Mouse (Mus musculus): ENCODE measurements around the gene Uba7. TPM values are rescaled to one million over a fixed set of nuclear protein-coding genes. Genes with fewer than 3 reads are reported as not detected.
"Not testable (repeated sequence)": the region's sequence is repeated elsewhere in the genome, so short reads cannot be mapped to it uniquely, and the experiment has no call there.

Gene Uba7
- polyA plus RNA-seq, 1 experiment from 2014 or later, result 47.4 TPM

DNA sequence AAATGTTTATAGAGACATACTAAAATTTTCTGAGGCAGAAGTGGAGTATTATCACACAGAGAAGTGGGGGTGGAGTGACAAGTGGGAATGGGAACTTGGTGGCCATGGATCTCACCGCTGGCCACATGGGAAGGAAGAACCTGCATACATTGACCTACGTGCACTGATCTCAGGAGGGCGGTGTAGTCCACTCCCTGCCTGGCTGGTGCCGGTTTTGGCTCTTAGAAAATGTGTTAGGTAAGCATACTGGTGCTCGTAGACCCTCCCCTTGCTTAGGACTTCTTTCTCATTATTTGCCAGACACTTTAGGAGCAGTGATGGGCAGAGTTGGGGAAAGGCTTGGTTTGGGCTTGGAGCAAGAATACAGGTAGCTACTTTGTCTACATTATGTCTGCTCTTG is 32.7 kb downstream of the Uba7 start:
- H3K4me2 ChIP-seq, result no peak overlapping the region
- no peak overlapping the region for H3K27ac ChIP-seq (ENCODE audit: low read depth, low read length)
- ATAC-seq (replicated peaks; ENCODE audit: low FRiP score) (no peak), DNase-seq (ENCODE audit: low spot score) (no peak)
- H3K4me1 ChIP-seq (replicated peaks; ENCODE audit: control insufficient read depth, insufficient read depth, low read length), result peaks cover 22% of the 10 kb centered on the region
- H3K9ac ChIP-seq (ENCODE audit: low read depth, low read length), result no peak overlapping the region
- no peak overlapping the region for H3K4me3 ChIP-seq (ENCODE audit: low read depth, low read length)
- H3K9me3 ChIP-seq (ENCODE audit: control insufficient read depth, low read length), result no peaks in the 10 kb centered on the region
- WGBS, result 86% methylated on average over 5 of the region's 5 CpGs
- H3K27me3 ChIP-seq (replicated peaks; ENCODE audit: control insufficient read depth, insufficient read depth, low read length), result no peaks in the 10 kb centered on the region
- H3K36me3 ChIP-seq (ENCODE audit: control insufficient read depth, insufficient read depth, low read length), result peaks cover 14% of the 10 kb centered on the region

DNA sequence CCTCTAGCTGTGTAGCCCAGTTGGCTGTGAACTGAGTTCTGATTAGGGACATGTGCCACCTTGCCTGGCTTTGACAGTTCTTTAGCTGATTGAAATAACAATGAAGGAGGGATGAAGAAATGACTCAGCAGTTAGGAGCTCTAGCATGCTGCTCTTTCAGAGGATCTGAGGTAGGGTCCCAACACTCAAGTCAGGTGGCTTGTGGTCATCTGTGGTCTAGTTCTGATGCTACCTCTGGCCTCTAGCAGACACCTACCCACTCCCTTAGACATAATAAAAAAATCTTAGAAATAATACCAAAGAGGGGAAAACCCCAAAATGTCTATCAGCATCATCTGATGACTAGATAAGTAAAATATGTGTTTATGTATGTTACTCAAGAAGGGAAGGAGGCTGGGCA is 35.1 kb downstream of the Uba7 start:
- H3K36me3 ChIP-seq (ENCODE audit: control insufficient read depth, insufficient read depth, low read length), result peaks cover 10% of the 10 kb centered on the region
- no peak overlapping the region for H3K9ac ChIP-seq (ENCODE audit: low read depth, low read length)
- no peak overlapping the region for H3K27ac ChIP-seq (ENCODE audit: low read depth, low read length)
- H3K4me3 ChIP-seq (ENCODE audit: low read depth, low read length), result no peak overlapping the region
- H3K27me3 ChIP-seq (replicated peaks; ENCODE audit: control insufficient read depth, insufficient read depth, low read length), result no peaks in the 10 kb centered on the region
- no peak for ATAC-seq (replicated peaks; ENCODE audit: low FRiP score)
- H3K4me2 ChIP-seq, result no peak overlapping the region
- DNase-seq (ENCODE audit: low spot score), result no peak
- no peaks in the 10 kb centered on the region for H3K9me3 ChIP-seq (ENCODE audit: control insufficient read depth, low read length)
- H3K4me1 ChIP-seq (replicated peaks; ENCODE audit: control insufficient read depth, insufficient read depth, low read length), result peaks cover 2% of the 10 kb centered on the region; the same call in 1 of the 2 replicates

DNA sequence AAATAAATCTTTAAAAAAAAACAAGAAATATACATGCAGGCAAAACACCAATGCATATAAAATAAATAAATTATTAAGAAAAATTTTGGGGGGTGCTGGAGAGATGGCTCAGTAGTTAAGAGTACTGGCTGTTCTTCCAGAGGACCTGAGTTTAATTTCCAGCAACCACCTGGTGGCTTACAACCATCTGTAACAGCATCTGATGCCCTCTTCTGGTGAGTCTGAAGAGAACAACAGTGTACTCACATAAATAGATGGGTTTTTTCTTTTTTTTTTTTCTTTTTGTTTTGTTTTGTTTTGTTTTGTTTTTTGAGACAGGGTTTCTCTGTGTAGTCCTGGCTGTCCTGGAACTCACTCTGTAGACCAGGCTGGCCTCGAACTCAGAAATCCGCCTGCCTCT is 38.3 kb downstream of the Uba7 start:
- DNase-seq (ENCODE audit: low spot score); ATAC-seq (replicated peaks; ENCODE audit: low FRiP score); H3K27me3 ChIP-seq (replicated peaks; ENCODE audit: control insufficient read depth, insufficient read depth, low read length); H3K4me2 ChIP-seq; H3K4me3 ChIP-seq (ENCODE audit: low read depth, low read length); H3K9me3 ChIP-seq (ENCODE audit: control insufficient read depth, low read length); H3K4me1 ChIP-seq (replicated peaks; ENCODE audit: control insufficient read depth, insufficient read depth, low read length); H3K9ac ChIP-seq (ENCODE audit: low read depth, low read length); H3K27ac ChIP-seq (ENCODE audit: low read depth, low read length): not testable (repeated sequence)
- peaks cover 13% of the 10 kb centered on the region for H3K36me3 ChIP-seq (ENCODE audit: control insufficient read depth, insufficient read depth, low read length)
- 95% methylated on average over 2 of the region's 2 CpGs for WGBS

DNA sequence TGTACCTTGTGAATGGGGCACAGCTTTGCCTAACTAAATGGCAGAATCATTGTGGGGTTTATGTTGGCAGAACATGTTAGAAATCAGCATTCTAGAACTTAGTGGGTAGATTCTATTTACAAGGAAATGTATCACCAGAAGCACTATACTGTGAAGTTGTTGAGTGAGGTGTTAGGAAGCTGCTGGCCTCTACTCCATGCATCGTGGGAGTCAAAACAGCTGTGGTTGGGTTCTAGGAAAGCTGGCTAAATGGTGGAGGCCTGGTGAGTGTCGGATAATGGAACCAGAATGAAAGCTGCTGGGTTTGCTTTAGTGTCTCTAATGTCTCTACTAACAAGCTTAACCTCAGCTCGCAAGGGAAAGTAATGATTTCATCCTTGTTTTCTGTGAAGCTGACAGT is 41.8 kb downstream of the Uba7 start:
- Histone ChIP-seq H3K36me3 (ENCODE audit: control insufficient read depth, insufficient read depth, low read length) (peaks cover 12% of the 10 kb centered on the region), H3K4me3 (ENCODE audit: low read depth, low read length) (no peak overlapping the region), H3K9me3 (ENCODE audit: control insufficient read depth, low read length) (no peaks in the 10 kb centered on the region), H3K27ac (ENCODE audit: low read depth, low read length) (no peak overlapping the region), H3K4me1 (replicated peaks; ENCODE audit: control insufficient read depth, insufficient read depth, low read length) (no peaks in the 10 kb centered on the region), H3K27me3 (replicated peaks; ENCODE audit: control insufficient read depth, insufficient read depth, low read length) (no peaks in the 10 kb centered on the region), H3K4me2 (no peak overlapping the region), H3K9ac (ENCODE audit: low read depth, low read length) (no peak overlapping the region)
- DNase-seq (ENCODE audit: low spot score), result no peak
- 89% methylated on average over 3 of the region's 3 CpGs for WGBS
- ATAC-seq (replicated peaks; ENCODE audit: low FRiP score), result no peak

DNA sequence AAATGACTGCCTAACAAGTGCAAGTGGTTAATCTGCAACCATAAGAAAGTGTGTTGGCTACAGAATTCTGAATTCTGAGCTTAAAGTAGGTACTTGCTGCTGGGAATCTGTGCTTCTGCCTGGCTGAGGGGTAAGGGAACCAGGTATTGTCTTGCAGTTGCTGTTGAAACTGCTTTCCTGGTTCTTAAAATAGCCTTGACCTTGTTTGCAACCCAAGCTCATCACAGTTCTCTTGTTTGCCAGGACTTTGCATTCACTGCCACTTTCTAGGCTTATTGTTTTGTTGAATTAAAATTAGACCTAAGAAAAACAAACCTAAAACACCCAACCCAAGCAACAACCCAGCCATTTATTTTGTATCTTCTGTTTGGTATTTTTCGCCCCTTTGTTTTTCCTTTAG is 45.4 kb downstream of the Uba7 start:
- ATAC-seq (replicated peaks; ENCODE audit: low FRiP score) (no peak), DNase-seq (ENCODE audit: low spot score) (no peak)
- H3K36me3 ChIP-seq (ENCODE audit: control insufficient read depth, insufficient read depth, low read length), result peaks cover 11% of the 10 kb centered on the region
- no peak overlapping the region for H3K9ac ChIP-seq (ENCODE audit: low read depth, low read length)
- no peak overlapping the region for H3K27ac ChIP-seq (ENCODE audit: low read depth, low read length)
- H3K4me2 ChIP-seq, result no peak overlapping the region
- 93% methylated on average over 1 of the region's 1 CpGs for WGBS
- no peak overlapping the region for H3K4me3 ChIP-seq (ENCODE audit: low read depth, low read length)
- H3K9me3 ChIP-seq (ENCODE audit: control insufficient read depth, low read length), result no peaks in the 10 kb centered on the region
- no peaks in the 10 kb centered on the region for H3K27me3 ChIP-seq (replicated peaks; ENCODE audit: control insufficient read depth, insufficient read depth, low read length)
- H3K4me1 ChIP-seq (replicated peaks; ENCODE audit: control insufficient read depth, insufficient read depth, low read length), result no peaks in the 10 kb centered on the region

DNA sequence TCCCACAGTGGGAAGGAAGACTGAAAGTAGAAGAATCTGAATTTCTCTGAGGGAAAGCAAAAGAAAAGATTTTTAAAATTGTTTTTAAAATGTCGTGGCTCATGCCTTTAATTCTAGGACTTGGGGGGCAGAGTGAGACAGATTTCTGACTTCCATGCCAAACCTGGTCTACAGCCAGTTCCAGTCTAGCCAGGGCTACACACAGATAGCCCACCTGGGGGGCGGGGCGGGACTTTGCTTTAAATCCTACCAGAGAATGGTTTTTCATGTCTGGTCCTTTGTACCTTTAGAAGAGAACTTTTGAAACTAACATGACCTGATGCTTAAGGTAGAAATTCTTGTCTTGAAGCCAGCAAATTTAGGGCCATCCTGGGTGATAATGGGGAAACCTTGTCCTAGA is 47.9 kb downstream of the Uba7 start:
- Histone ChIP-seq H3K9me3 (ENCODE audit: control insufficient read depth, low read length) (no peaks in the 10 kb centered on the region), H3K4me1 (replicated peaks; ENCODE audit: control insufficient read depth, insufficient read depth, low read length) (no peaks in the 10 kb centered on the region), H3K4me3 (ENCODE audit: low read depth, low read length) (no peak overlapping the region), H3K36me3 (ENCODE audit: control insufficient read depth, insufficient read depth, low read length) (peaks cover 27% of the 10 kb centered on the region), H3K27ac (ENCODE audit: low read depth, low read length) (no peak overlapping the region), H3K9ac (ENCODE audit: low read depth, low read length) (no peak overlapping the region), H3K27me3 (replicated peaks; ENCODE audit: control insufficient read depth, insufficient read depth, low read length) (no peaks in the 10 kb centered on the region), H3K4me2 (no peak overlapping the region)
- DNase-seq (ENCODE audit: low spot score) (no peak), ATAC-seq (replicated peaks; ENCODE audit: low FRiP score) (no peak)
- WGBS, result 88% methylated on average over 3 of the region's 3 CpGs

DNA sequence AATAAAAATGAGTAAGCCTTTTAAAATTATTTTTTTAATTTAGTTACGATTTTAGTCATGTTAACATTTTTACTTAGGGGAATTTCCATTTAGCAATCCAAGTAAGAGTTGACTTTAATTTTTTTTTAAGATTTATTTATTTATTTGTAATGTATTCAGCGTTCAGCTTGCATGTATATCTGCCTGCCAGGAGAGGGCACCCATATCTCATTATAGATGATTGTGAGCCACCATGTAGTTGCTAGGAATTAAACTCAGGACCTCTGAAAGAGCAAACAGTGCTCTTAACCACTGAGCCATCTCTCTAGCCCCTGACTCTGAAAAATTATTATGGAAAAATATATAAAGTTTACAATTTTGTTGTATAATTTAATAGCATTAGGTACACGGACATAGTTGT is 51.3 kb downstream of the Uba7 start:
- ATAC-seq (replicated peaks; ENCODE audit: low FRiP score), result no peak
- H3K36me3 ChIP-seq (ENCODE audit: control insufficient read depth, insufficient read depth, low read length), result peaks cover 28% of the 10 kb centered on the region
- WGBS, result 88% methylated on average over 3 of the region's 3 CpGs

DNA sequence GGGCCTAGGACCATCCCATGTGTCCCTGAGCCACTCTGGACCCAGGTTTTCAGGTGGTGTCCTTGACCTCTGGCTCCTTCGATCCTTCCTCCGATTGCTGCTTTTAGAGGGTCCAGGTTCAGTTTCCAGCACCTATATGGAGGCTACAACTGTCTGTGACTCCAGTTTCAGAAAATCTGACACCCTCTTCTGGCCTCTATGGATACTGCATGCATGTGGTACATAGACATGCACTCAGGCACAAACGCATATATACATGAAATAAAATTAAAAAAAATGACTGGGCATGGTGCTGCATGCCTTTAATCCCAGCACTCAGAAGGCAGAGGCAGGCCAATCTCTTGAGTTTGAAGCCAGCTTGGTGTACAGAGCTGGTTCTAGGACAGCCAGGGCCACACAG is 52.6 kb downstream of the Uba7 start:
- DNase-seq (ENCODE audit: low spot score), result no peak
- no peaks in the 10 kb centered on the region for H3K4me1 ChIP-seq (replicated peaks; ENCODE audit: control insufficient read depth, insufficient read depth, low read length)
- H3K36me3 ChIP-seq (ENCODE audit: control insufficient read depth, insufficient read depth, low read length), result peaks cover 35% of the 10 kb centered on the region
- H3K27ac ChIP-seq (ENCODE audit: low read depth, low read length), result no peak overlapping the region
- no peaks in the 10 kb centered on the region for H3K9me3 ChIP-seq (ENCODE audit: control insufficient read depth, low read length)
- H3K9ac ChIP-seq (ENCODE audit: low read depth, low read length), result no peak overlapping the region
- ATAC-seq (replicated peaks; ENCODE audit: low FRiP score), result no peak
- H3K4me3 ChIP-seq (ENCODE audit: low read depth, low read length), result no peak overlapping the region
- no peaks in the 10 kb centered on the region for H3K27me3 ChIP-seq (replicated peaks; ENCODE audit: control insufficient read depth, insufficient read depth, low read length)
- WGBS, result 94% methylated on average over 3 of the region's 3 CpGs
- H3K4me2 ChIP-seq, result no peak overlapping the region

More for the DNA sequence above, 51.3 kb downstream of the Uba7 start:
- Histone ChIP-seq H3K27me3 (replicated peaks; ENCODE audit: control insufficient read depth, insufficient read depth, low read length) (no peaks in the 10 kb centered on the region), H3K9me3 (ENCODE audit: control insufficient read depth, low read length) (no peaks in the 10 kb centered on the region), H3K4me2 (no peak overlapping the region), H3K27ac (ENCODE audit: low read depth, low read length) (no peak overlapping the region), H3K4me1 (replicated peaks; ENCODE audit: control insufficient read depth, insufficient read depth, low read length) (no peaks in the 10 kb centered on the region), H3K9ac (ENCODE audit: low read depth, low read length) (no peak overlapping the region), H3K4me3 (ENCODE audit: low read depth, low read length) (no peak overlapping the region)
- DNase-seq (ENCODE audit: low spot score), result no peak

DNA sequence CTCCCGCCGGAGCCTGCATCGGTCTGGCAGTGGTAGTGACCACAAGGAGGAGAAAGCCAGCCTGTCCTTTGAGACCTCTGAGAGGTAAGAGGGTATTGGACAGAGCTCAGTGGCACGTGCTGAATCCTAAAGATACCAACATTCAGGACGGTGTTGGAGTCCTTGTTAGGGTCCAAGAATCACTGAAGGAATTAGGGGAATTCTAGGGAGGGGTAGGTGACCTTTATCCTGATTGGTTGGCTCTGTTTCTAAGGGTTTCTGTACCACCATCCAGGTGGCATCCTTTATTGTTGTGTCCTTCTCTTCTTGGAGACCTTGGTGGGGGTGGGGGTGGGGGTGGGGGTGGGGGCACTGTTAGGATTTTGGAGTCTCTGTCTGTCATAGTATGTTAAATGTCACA is 56.8 kb downstream of the Uba7 start:
- no peaks in the 10 kb centered on the region for H3K27me3 ChIP-seq (replicated peaks; ENCODE audit: control insufficient read depth, insufficient read depth, low read length)
- no peak overlapping the region for H3K27ac ChIP-seq (ENCODE audit: low read depth, low read length)
- no peak overlapping the region for H3K4me3 ChIP-seq (ENCODE audit: low read depth, low read length)
- no peaks in the 10 kb centered on the region for H3K9me3 ChIP-seq (ENCODE audit: control insufficient read depth, low read length)
- H3K4me2 ChIP-seq, result no peak overlapping the region
- no peak overlapping the region for H3K9ac ChIP-seq (ENCODE audit: low read depth, low read length)
- peaks cover 24% of the 10 kb centered on the region for H3K36me3 ChIP-seq (ENCODE audit: control insufficient read depth, insufficient read depth, low read length)
- DNase-seq (ENCODE audit: low spot score) (no peak), ATAC-seq (replicated peaks; ENCODE audit: low FRiP score) (no peak)
- WGBS, result 87% methylated on average over 5 of the region's 5 CpGs
- peaks cover 6% of the 10 kb centered on the region for H3K4me1 ChIP-seq (replicated peaks; ENCODE audit: control insufficient read depth, insufficient read depth, low read length)
